8 mouse cellular contexts compared by ENCODE assay signal in genomic region chr2:126034379-126035005, GRCm38 (mm10). TPM values are rescaled to one million over a fixed set of nuclear protein-coding genes. Genes with fewer than 3 reads are reported as not detected.
DNase-seq lines count a peak whose midpoint lies in the region; ATAC-seq and TF ChIP-seq lines count a peak whose summit lies in the region.
"Had no signal": no experiment of that assay in that cellular context is flagged by ENCODE, and none has a peak within 500 bp of the region (broad histone marks: within the 10 kb centered on the region; RNA-seq: fewer than 3 reads in every experiment).

TSS of gene Fgf7 (plus strand) at chr2:126034658.

- H3K4me2 ChIP-seq in forebrain, embryonic 16.5 days (ENCODE audit: low read length): peak within 1 kb of the TSS; percentile 8; the same call in 1 of the 2 replicates
- H3K4me2 ChIP-seq in limb, embryonic 13.5 days (replicated peaks): peak within 1 kb of the TSS; percentile 55

- H3K27me3 ChIP-seq in embryonic facial prominence, embryonic 10.5 days (replicated peaks; ENCODE audit: low read depth, poor library complexity, severe bottlenecking): no peaks in the 10 kb centered on the region
- H3K27me3 ChIP-seq in forebrain, embryonic 16.5 days (replicated peaks; ENCODE audit: control insufficient read depth, insufficient read depth, low read length): no peaks in the 10 kb centered on the region
- H3K27me3 ChIP-seq in limb, embryonic 13.5 days: no peaks in the 10 kb centered on the region
- H3K27me3 ChIP-seq in small intestine, adult 2 months (ENCODE audit: control insufficient read depth, insufficient read depth, low read length): no peaks in the 10 kb centered on the region

- no peak within 1 kb of the TSS; the same call in 1 of the 2 replicates for H3K4me3 ChIP-seq in embryonic facial prominence, embryonic 10.5 days
- H3K4me3 ChIP-seq in forebrain, embryonic 16.5 days (replicated peaks; ENCODE audit: low read length): no peak within 1 kb of the TSS
- H3K4me3 ChIP-seq in limb, embryonic 13.5 days: peak within 1 kb of the TSS; percentile 26
- no peak within 1 kb of the TSS; the same call in 1 of the 2 replicates for H3K4me3 ChIP-seq in small intestine, adult 2 months (ENCODE audit: low read depth, low read length)

- WGBS in embryonic facial prominence, embryonic 10.5 days: 59% methylated on average over 15 of the region's 15 CpGs
- 28% methylated on average over 15 of the region's 15 CpGs for WGBS in forebrain, embryonic 16.5 days
- 16% methylated on average over 15 of the region's 15 CpGs for WGBS in limb, embryonic 13.5 days
- WGBS in small intestine, adult 2 months: 60% methylated on average over 15 of the region's 15 CpGs

- no peaks in the 10 kb centered on the region for H3K36me3 ChIP-seq in embryonic facial prominence, embryonic 10.5 days (replicated peaks)
- H3K36me3 ChIP-seq in forebrain, embryonic 16.5 days (ENCODE audit: control insufficient read depth, insufficient read depth): no peaks in the 10 kb centered on the region
- no peaks in the 10 kb centered on the region for H3K36me3 ChIP-seq in limb, embryonic 13.5 days
- H3K36me3 ChIP-seq in small intestine, adult 2 months (ENCODE audit: control insufficient read depth, insufficient read depth, low read length): no peaks in the 10 kb centered on the region

- no peak for TF ChIP-seq POLR2A in small intestine, adult 2 months (IDR thresholded peaks at IDR 0.05; ENCODE audit: low read depth, low read length)

- DNase-seq in layer of hippocampus, adult 18-20 months (ENCODE audit: low spot score in 2 of 2): peak; percentile 8 to 44
- DNase-seq in layer of hippocampus, postnatal 25 days (ENCODE audit: extremely low spot score in 1 of 2, low spot score in 1 of 2): no peak
- no peak for DNase-seq in embryonic facial prominence, embryonic 10.5 days (ENCODE audit: low spot score)
- no peak for DNase-seq in spleen, postnatal 4 days (ENCODE audit: low spot score in 2 of 2)

- TF ChIP-seq CTCF in small intestine, adult 2 months (IDR thresholded peaks at IDR 0.05; ENCODE audit: extremely low read depth, insufficient read length, insufficient replicate concordance, low read depth, low read length): peak; percentile 15; the same call in 1 of the 2 replicates

- H3K27ac ChIP-seq in embryonic facial prominence, embryonic 10.5 days (replicated peaks): peak within 1 kb of the TSS; percentile 66
- H3K27ac ChIP-seq in forebrain, embryonic 16.5 days (ENCODE audit: low read length): no peak within 1 kb of the TSS
- H3K27ac ChIP-seq in limb, embryonic 13.5 days: peak within 1 kb of the TSS; percentile 39; the same call in 1 of the 2 replicates
- no peak within 1 kb of the TSS for H3K27ac ChIP-seq in small intestine, adult 2 months (ENCODE audit: insufficient read depth, low read depth, low read length)

- H3K9me3 ChIP-seq in embryonic facial prominence, embryonic 10.5 days: no peaks in the 10 kb centered on the region
- H3K9me3 ChIP-seq in forebrain, embryonic 16.5 days (ENCODE audit: control insufficient read depth, low read length): no peaks in the 10 kb centered on the region
- no peaks in the 10 kb centered on the region for H3K9me3 ChIP-seq in limb, embryonic 13.5 days

- H3K9ac ChIP-seq in forebrain, embryonic 16.5 days (replicated peaks; ENCODE audit: low read depth, low read length): no peak within 1 kb of the TSS
- peak within 1 kb of the TSS; percentile 31; the same call in 1 of the 2 replicates for H3K9ac ChIP-seq in limb, embryonic 13.5 days

- ATAC-seq in forebrain, embryonic 16.5 days: peak; percentile 83
- ATAC-seq in limb, embryonic 13.5 days (ENCODE audit: low FRiP score, low read depth): peak; percentile 88

- peaks cover 17% of the 10 kb centered on the region for H3K4me1 ChIP-seq in embryonic facial prominence, embryonic 10.5 days
- H3K4me1 ChIP-seq in forebrain, embryonic 16.5 days (replicated peaks; ENCODE audit: control insufficient read depth, insufficient read depth, low read length): 0 out of 2 replicates have a peak, but pooled peaks cover 4% of the 10 kb centered on the region
- peaks cover 15% of the 10 kb centered on the region; the same call in 1 of the 2 replicates for H3K4me1 ChIP-seq in limb, embryonic 13.5 days
- no peaks in the 10 kb centered on the region for H3K4me1 ChIP-seq in small intestine, adult 2 months (ENCODE audit: control insufficient read depth, insufficient read depth, insufficient read length, low read length)

RNA-seq across cellular contexts. Expression of gene Fgf7, which starts in this region (rescaled TPM):
- total RNA-seq in layer of hippocampus, adult 18-20 months (2021): under 1 TPM; 0.54 to 0.99 TPM
- total RNA-seq in layer of hippocampus, postnatal 25 days (2021): under 1 TPM; 0.52 to 0.62 TPM
- polyA plus RNA-seq in embryonic facial prominence, embryonic 10.5 days (2016; fragmentation: Nextera tagmentation; extraction: Ambion mirVana): 0.52 and 0.79 TPM in 2 replicates
- 0.65 and 0.77 TPM in 2 replicates for polyA plus RNA-seq in forebrain, embryonic 16.5 days (2015; fragmentation: Nextera tagmentation; extraction: Ambion mirVana)
- 11.1 and 13.2 TPM in 2 replicates for polyA plus RNA-seq in limb, embryonic 13.5 days (2015; fragmentation: Nextera tagmentation; extraction: Ambion mirVana)
- polyA plus RNA-seq in small intestine, adult 2 months (2012; rRNA removed): 1.0 and 1.6 TPM in 2 replicates
- total RNA-seq: common myeloid progenitor, adult 5-6 weeks had no signal

Comparison
In these comparisons a context has a peak if more than half of its experiments do, and no peak if none do; other contexts are left out.
1. Peak in DNase-seq in layer of hippocampus, adult 18-20 months; RNA of the gene not detected or under 1 TPM.
2. Peak in ATAC-seq and H3K4me2 ChIP-seq in forebrain, embryonic 16.5 days; RNA of the gene not detected or under 1 TPM.
3. H3K27ac ChIP-seq: peak in embryonic facial prominence, embryonic 10.5 days (single experiment) and limb, embryonic 13.5 days (single experiment); none in forebrain, embryonic 16.5 days (single experiment) and small intestine, adult 2 months (single experiment).